Mouse (Mus musculus): ENCODE measurements around the gene Cpeb1. TPM values are rescaled to one million over a fixed set of nuclear protein-coding genes. Genes with fewer than 3 reads are reported as not detected.
A peak's percentile ranks its signal among the peaks of the same experiment; 100 is the strongest.

Cpeb1 gene
- polyA plus RNA-seq, 1 experiment from 2014 or later, result 1.4 TPM

DNA sequence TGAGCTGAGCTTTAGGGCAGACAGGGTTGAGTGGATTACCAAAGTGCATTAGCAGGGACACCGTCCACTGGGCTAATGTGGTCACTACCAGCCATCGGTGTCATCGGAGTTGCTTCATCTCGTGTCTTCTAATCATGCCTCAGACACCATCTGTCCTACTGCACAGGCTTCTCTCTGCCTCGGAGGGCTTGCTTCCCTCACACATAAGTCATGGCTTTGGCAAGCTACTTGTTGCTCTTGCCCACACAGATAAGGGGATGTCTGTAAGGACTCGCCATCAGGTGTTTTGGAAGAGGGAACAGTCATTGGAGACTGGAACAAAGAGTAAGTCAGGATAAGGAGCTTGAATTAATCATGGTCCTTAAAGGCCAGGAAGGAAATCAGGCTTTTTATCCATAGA lies 146.0 kb downstream of the Cpeb1 start:
- Histone ChIP-seq H3K4me3 (ENCODE audit: low read depth, low read length) (no peak overlapping the region), H3K27me3 (replicated peaks; ENCODE audit: control insufficient read depth, insufficient read depth, low read length) (no peaks in the 10 kb centered on the region), H3K27ac (ENCODE audit: low read depth, low read length) (no peak overlapping the region), H3K36me3 (ENCODE audit: control insufficient read depth, insufficient read depth) (no peaks in the 10 kb centered on the region), H3K4me1 (replicated peaks; ENCODE audit: control insufficient read depth, insufficient read depth, low read length) (no peaks in the 10 kb centered on the region), H3K9ac (ENCODE audit: low read depth, low read length) (no peak overlapping the region), H3K4me2 (replicated peaks; ENCODE audit: low read depth) (no peak overlapping the region), H3K9me3 (ENCODE audit: control insufficient read depth) (no peaks in the 10 kb centered on the region)
- ATAC-seq, result no peak
- TF ChIP-seq CTCF (IDR thresholded peaks at IDR 0.05; ENCODE audit: low read depth), result no peak
- WGBS, result 94% methylated on average over 6 of the region's 6 CpGs

DNA sequence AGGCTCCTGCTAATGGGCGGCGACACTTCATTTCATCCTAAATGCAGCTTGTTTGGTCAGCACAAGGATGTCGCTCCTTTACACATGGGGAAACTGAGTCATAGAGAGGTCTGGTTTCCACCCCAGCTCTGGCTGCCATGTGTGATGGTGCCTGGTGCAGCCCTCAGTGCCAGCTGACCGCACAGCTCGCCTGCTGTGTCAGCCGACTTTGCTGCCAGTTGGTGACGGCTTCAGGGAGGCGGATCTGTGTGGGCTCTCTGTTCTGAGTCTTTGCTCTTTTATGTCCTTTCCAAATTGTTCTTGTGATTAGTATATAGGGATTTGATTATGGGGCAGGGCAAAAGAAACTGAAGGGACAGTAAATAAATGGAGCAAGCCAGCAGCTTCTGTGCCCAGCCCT lies 147.5 kb downstream of the Cpeb1 start:
- Histone ChIP-seq H3K9ac (ENCODE audit: low read depth, low read length) (no peak overlapping the region), H3K4me3 (ENCODE audit: low read depth, low read length) (no peak overlapping the region), H3K27ac (ENCODE audit: low read depth, low read length) (no peak overlapping the region), H3K4me2 (replicated peaks; ENCODE audit: low read depth) (no peak overlapping the region), H3K9me3 (ENCODE audit: control insufficient read depth) (no peaks in the 10 kb centered on the region), H3K36me3 (ENCODE audit: control insufficient read depth, insufficient read depth) (no peaks in the 10 kb centered on the region), H3K27me3 (replicated peaks; ENCODE audit: control insufficient read depth, insufficient read depth, low read length) (no peaks in the 10 kb centered on the region), H3K4me1 (replicated peaks; ENCODE audit: control insufficient read depth, insufficient read depth, low read length) (no peaks in the 10 kb centered on the region)
- TF ChIP-seq CTCF (IDR thresholded peaks at IDR 0.05; ENCODE audit: low read depth), result no peak
- WGBS, result 84% methylated on average over 8 of the region's 8 CpGs
- no peak for ATAC-seq

DNA sequence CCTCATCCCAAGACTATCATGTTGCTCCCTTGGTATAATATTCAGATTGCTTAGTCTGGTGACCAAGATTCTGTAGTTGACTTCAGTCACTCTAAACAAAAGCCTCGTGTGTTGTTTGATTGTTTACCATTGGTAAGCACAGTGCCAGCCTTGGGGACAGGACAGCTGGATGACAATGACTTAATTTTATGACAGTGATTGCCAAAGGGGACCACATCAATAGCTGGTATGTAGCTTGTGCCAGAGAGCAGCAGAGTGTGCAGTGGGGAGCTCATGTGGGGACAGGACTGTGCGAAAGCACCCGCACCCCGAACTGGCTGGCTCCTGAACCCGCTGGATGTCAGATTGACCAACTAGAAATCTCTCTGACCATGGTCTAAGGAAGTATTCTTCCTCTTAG lies 150.6 kb downstream of the Cpeb1 start:
- H3K4me3 ChIP-seq (ENCODE audit: low read depth, low read length), result no peak overlapping the region
- no peak overlapping the region for H3K4me2 ChIP-seq (replicated peaks; ENCODE audit: low read depth)
- H3K9ac ChIP-seq (ENCODE audit: low read depth, low read length), result no peak overlapping the region
- WGBS, result 84% methylated on average over 5 of the region's 5 CpGs
- H3K9me3 ChIP-seq (ENCODE audit: control insufficient read depth), result no peaks in the 10 kb centered on the region
- no peaks in the 10 kb centered on the region for H3K4me1 ChIP-seq (replicated peaks; ENCODE audit: control insufficient read depth, insufficient read depth, low read length)
- H3K36me3 ChIP-seq (ENCODE audit: control insufficient read depth, insufficient read depth), result no peaks in the 10 kb centered on the region
- ATAC-seq, result no peak
- no peak for TF ChIP-seq CTCF (IDR thresholded peaks at IDR 0.05; ENCODE audit: low read depth)
- no peak overlapping the region for H3K27ac ChIP-seq (ENCODE audit: low read depth, low read length)
- no peaks in the 10 kb centered on the region for H3K27me3 ChIP-seq (replicated peaks; ENCODE audit: control insufficient read depth, insufficient read depth, low read length)

DNA sequence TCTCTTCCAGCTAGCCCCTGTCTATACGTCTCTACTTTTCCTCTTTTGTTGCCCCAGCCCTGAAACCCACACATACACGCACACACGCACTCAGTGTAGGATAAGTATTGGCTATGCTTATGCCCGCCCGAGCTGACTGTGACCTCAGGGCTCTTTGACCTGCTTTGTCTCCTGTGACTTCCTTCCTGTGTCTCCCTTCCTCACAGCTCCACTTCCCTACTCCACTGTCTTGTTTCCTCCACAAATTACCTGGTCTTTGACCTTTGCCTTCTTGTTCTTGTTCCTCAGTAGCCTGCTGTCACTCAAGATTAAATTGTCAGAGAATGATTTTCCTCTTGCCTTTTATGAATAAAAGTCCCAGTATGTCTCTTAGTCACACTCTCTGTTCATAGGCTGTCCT lies 151.2 kb downstream of the Cpeb1 start:
- H3K27ac ChIP-seq (ENCODE audit: low read depth, low read length), result no peak overlapping the region
- 80% methylated on average over 5 of the region's 5 CpGs for WGBS
- H3K27me3 ChIP-seq (replicated peaks; ENCODE audit: control insufficient read depth, insufficient read depth, low read length), result no peaks in the 10 kb centered on the region
- H3K9me3 ChIP-seq (ENCODE audit: control insufficient read depth), result no peaks in the 10 kb centered on the region
- no peak overlapping the region for H3K4me2 ChIP-seq (replicated peaks; ENCODE audit: low read depth)
- TF ChIP-seq CTCF (IDR thresholded peaks at IDR 0.05; ENCODE audit: low read depth), result no peak
- no peaks in the 10 kb centered on the region for H3K36me3 ChIP-seq (ENCODE audit: control insufficient read depth, insufficient read depth)
- no peak overlapping the region for H3K4me3 ChIP-seq (ENCODE audit: low read depth, low read length)
- no peak for ATAC-seq
- H3K4me1 ChIP-seq (replicated peaks; ENCODE audit: control insufficient read depth, insufficient read depth, low read length), result no peaks in the 10 kb centered on the region
- H3K9ac ChIP-seq (ENCODE audit: low read depth, low read length), result no peak overlapping the region

DNA sequence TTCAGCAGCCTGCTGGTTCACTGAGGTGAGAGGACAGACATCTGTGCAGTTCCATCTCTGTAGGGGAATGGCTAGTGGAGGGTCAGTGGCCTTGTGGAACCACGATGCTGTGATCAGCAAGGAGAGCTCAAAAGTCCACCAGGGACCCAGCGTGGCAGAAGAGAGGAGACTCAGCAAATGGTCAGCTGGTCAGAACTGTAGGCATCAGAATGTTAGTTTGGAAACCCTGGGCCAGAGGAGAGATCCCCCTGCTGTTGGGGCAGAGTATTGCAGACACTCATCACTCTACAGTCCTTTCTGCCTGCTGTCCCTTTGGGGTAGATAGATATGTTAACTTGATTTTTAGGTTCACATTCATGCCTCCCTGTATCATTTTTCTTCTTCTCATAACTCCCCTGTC lies 151.6 kb downstream of the Cpeb1 start:
- Histone ChIP-seq H3K9ac (ENCODE audit: low read depth, low read length) (no peak overlapping the region), H3K4me1 (replicated peaks; ENCODE audit: control insufficient read depth, insufficient read depth, low read length) (no peaks in the 10 kb centered on the region), H3K4me3 (ENCODE audit: low read depth, low read length) (no peak overlapping the region), H3K27me3 (replicated peaks; ENCODE audit: control insufficient read depth, insufficient read depth, low read length) (no peaks in the 10 kb centered on the region), H3K36me3 (ENCODE audit: control insufficient read depth, insufficient read depth) (no peaks in the 10 kb centered on the region), H3K9me3 (ENCODE audit: control insufficient read depth) (no peaks in the 10 kb centered on the region), H3K27ac (ENCODE audit: low read depth, low read length) (no peak overlapping the region), H3K4me2 (replicated peaks; ENCODE audit: low read depth) (no peak overlapping the region)
- 93% methylated on average over 2 of the region's 2 CpGs for WGBS
- TF ChIP-seq CTCF (IDR thresholded peaks at IDR 0.05; ENCODE audit: low read depth), result peak; percentile 71
- no peak for ATAC-seq

DNA sequence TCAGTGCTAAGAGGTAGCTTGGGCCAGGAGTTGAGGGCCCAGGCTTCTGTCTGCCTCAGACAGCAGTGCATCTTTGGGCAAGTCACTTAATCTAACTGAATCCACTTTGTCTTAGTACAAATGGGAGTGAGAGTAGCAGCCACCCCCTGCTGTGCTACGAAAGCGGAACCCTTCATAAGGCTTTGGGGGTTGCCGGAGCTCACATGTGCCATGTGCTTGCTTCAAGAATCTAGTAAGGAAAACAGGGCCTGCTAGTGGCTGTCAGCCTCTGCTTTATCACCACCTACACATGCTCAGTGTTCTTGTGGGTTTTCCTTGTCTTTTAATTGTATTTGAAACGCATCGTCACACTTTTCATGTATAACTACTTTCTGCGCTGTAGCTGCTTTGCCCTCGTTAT lies 153.9 kb downstream of the Cpeb1 start:
- Histone ChIP-seq H3K4me1 (replicated peaks; ENCODE audit: control insufficient read depth, insufficient read depth, low read length) (no peaks in the 10 kb centered on the region), H3K27me3 (replicated peaks; ENCODE audit: control insufficient read depth, insufficient read depth, low read length) (no peaks in the 10 kb centered on the region), H3K27ac (ENCODE audit: low read depth, low read length) (no peak overlapping the region), H3K9ac (ENCODE audit: low read depth, low read length) (no peak overlapping the region), H3K4me3 (ENCODE audit: low read depth, low read length) (no peak overlapping the region), H3K9me3 (ENCODE audit: control insufficient read depth) (no peaks in the 10 kb centered on the region), H3K4me2 (replicated peaks; ENCODE audit: low read depth) (no peak overlapping the region), H3K36me3 (ENCODE audit: control insufficient read depth, insufficient read depth) (no peaks in the 10 kb centered on the region)
- no peak for ATAC-seq
- WGBS, result 92% methylated on average over 7 of the region's 7 CpGs
- no peak for TF ChIP-seq CTCF (IDR thresholded peaks at IDR 0.05; ENCODE audit: low read depth)

DNA sequence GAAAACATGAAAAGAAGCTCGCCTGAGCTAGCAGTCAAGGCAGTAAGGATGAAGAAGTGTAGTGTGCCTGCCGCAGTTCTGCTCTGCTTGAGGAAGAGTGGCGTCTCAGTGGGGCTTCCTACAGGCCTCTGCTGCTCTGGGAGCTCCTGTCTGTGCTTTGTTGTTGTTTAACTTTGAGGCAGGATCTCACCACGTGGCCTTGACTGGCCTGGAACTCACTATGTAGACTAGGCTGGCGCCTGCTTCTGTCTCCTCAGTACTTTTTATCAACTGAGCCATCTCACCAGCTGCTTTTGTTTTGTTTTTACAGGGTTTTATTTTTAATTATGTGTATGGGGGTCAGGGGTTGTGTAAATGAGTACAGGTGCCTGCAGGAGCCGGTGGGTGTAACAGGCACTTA lies 157.1 kb downstream of the Cpeb1 start:
- no peak for TF ChIP-seq CTCF (IDR thresholded peaks at IDR 0.05; ENCODE audit: low read depth)
- Histone ChIP-seq H3K36me3 (ENCODE audit: control insufficient read depth, insufficient read depth) (no peaks in the 10 kb centered on the region), H3K27me3 (replicated peaks; ENCODE audit: control insufficient read depth, insufficient read depth, low read length) (no peaks in the 10 kb centered on the region), H3K9me3 (ENCODE audit: control insufficient read depth) (no peaks in the 10 kb centered on the region), H3K4me3 (ENCODE audit: low read depth, low read length) (no peak overlapping the region), H3K9ac (ENCODE audit: low read depth, low read length) (no peak overlapping the region), H3K4me2 (replicated peaks; ENCODE audit: low read depth) (no peak overlapping the region), H3K4me1 (replicated peaks; ENCODE audit: control insufficient read depth, insufficient read depth, low read length) (no peaks in the 10 kb centered on the region), H3K27ac (ENCODE audit: low read depth, low read length) (no peak overlapping the region)
- no peak for ATAC-seq
- WGBS, result 34% methylated on average over 6 of the region's 6 CpGs

Other genes with a start within 250 kb of the Cpeb1 start
- gene Pde8a, start 241.9 kb downstream of the Cpeb1 start, polyA plus RNA-seq (2015; fragmentation: Nextera tagmentation; extraction: Ambion mirVana), result 3.6 and 3.8 TPM in 2 replicates
- 703 and 732 TPM in 2 replicates for gene Rps17, start 110.2 kb downstream of the Cpeb1 start, polyA plus RNA-seq (2015; fragmentation: Nextera tagmentation; extraction: Ambion mirVana)
- 2.3 and 2.7 TPM in 2 replicates for gene Ap3b2, start 38.5 kb upstream of the Cpeb1 start, polyA plus RNA-seq (2015; fragmentation: Nextera tagmentation; extraction: Ambion mirVana)
- not detected in 2 replicates for gene BC048679, start 42.8 kb upstream of the Cpeb1 start, polyA plus RNA-seq (2015; fragmentation: Nextera tagmentation; extraction: Ambion mirVana)
- gene Fsd2, start 111.5 kb upstream of the Cpeb1 start, polyA plus RNA-seq (2015; fragmentation: Nextera tagmentation; extraction: Ambion mirVana), result 0.05 and 0.08 TPM in 2 replicates
- gene Whamm, start 115.8 kb upstream of the Cpeb1 start, polyA plus RNA-seq (2015; fragmentation: Nextera tagmentation; extraction: Ambion mirVana), result 5.9 and 6.8 TPM in 2 replicates

Data from intestine, postnatal 0 days (tissue).